Mouse (Mus musculus): Measurements from ENCODE around the gene Dapk1.

Dapk1 gene

GRCm38 (mm10) chr13:60695186-60695980 is 93.6 kb downstream of the Dapk1 start:
- DNase-seq (ENCODE audit: low spot score): no peak

GRCm38 (mm10) chr13:60696323-60696722 is 94.6 kb downstream of the Dapk1 start:
- DNase-seq (ENCODE audit: low spot score): no peak

- no peak for DNase-seq (ENCODE audit: low spot score)
Measured at GRCm38 (mm10) chr13:60696741-60697140, 95.0 kb downstream of the Dapk1 start.

GRCm38 (mm10) chr13:60698021-60698420 is 96.3 kb downstream of the Dapk1 start:
- DNase-seq (ENCODE audit: low spot score): no peak

- peak; percentile 53 for DNase-seq (ENCODE audit: low spot score)
Measured at GRCm38 (mm10) chr13:60701671-60702171, 100.0 kb downstream of the Dapk1 start.

GRCm38 (mm10) chr13:60707541-60708468 is 106.1 kb downstream of the Dapk1 start:
- no peak for DNase-seq (ENCODE audit: low spot score)

GRCm38 (mm10) chr13:60709136-60709535 is 107.4 kb downstream of the Dapk1 start:
- no peak for DNase-seq (ENCODE audit: low spot score)

GRCm38 (mm10) chr13:60710963-60711362 is 109.2 kb downstream of the Dapk1 start:
- DNase-seq (ENCODE audit: low spot score): no peak

GRCm38 (mm10) chr13:60713537-60713936 is 111.8 kb downstream of the Dapk1 start:
- DNase-seq (ENCODE audit: low spot score): no peak

GRCm38 (mm10) chr13:60716107-60716506 is 114.4 kb downstream of the Dapk1 start:
- no peak for DNase-seq (ENCODE audit: low spot score)

GRCm38 (mm10) chr13:60717421-60717820 is 115.7 kb downstream of the Dapk1 start:
- no peak for DNase-seq (ENCODE audit: low spot score)

GRCm38 (mm10) chr13:60719581-60719980 is 117.8 kb downstream of the Dapk1 start:
- DNase-seq (ENCODE audit: low spot score): no peak

- no peak for DNase-seq (ENCODE audit: low spot score)
Measured at GRCm38 (mm10) chr13:60722763-60723162, 121.0 kb downstream of the Dapk1 start.

- no peak for DNase-seq (ENCODE audit: low spot score)
Measured at GRCm38 (mm10) chr13:60728276-60729054, 126.7 kb downstream of the Dapk1 start.

GRCm38 (mm10) chr13:60729055-60729402 is 127.3 kb downstream of the Dapk1 start:
- DNase-seq (ENCODE audit: low spot score): no peak

GRCm38 (mm10) chr13:60730587-60730986 is 128.8 kb downstream of the Dapk1 start:
- no peak for DNase-seq (ENCODE audit: low spot score)

GRCm38 (mm10) chr13:60731001-60731400 is 129.3 kb downstream of the Dapk1 start:
- DNase-seq (ENCODE audit: low spot score): no peak

GRCm38 (mm10) chr13:60735306-60735705 is 133.6 kb downstream of the Dapk1 start:
- DNase-seq (ENCODE audit: low spot score): no peak

GRCm38 (mm10) chr13:60736421-60737105 is 134.8 kb downstream of the Dapk1 start:
- DNase-seq (ENCODE audit: low spot score): peak; percentile 36

GRCm38 (mm10) chr13:60737632-60738324 is 136.0 kb downstream of the Dapk1 start:
- peak; percentile 91 for DNase-seq (ENCODE audit: low spot score)

- peak; percentile 82 for DNase-seq (ENCODE audit: low spot score)
Measured at GRCm38 (mm10) chr13:60738429-60738828, 136.7 kb downstream of the Dapk1 start.

All from urinary bladder, postnatal 14 days (tissue).